Mouse (Mus musculus): ENCODE results near the gene Pde4dip.

Gene Pde4dip

GRCm38 (mm10) chr3:97844163-97844820 is 44.2 kb downstream of the Pde4dip start:
- DNase-seq (ENCODE audit: low spot score in 2 of 2) = no peak

GRCm38 (mm10) chr3:97842641-97843040 is 45.9 kb downstream of the Pde4dip start:
- no peak for DNase-seq (ENCODE audit: low spot score in 2 of 2)

GRCm38 (mm10) chr3:97840439-97840838 is 48.1 kb downstream of the Pde4dip start:
- DNase-seq (ENCODE audit: low spot score in 2 of 2) = no peak

GRCm38 (mm10) chr3:97835888-97836287 is 52.6 kb downstream of the Pde4dip start:
- no peak for DNase-seq (ENCODE audit: low spot score in 2 of 2)

GRCm38 (mm10) chr3:97834625-97835024 is 53.9 kb downstream of the Pde4dip start:
- DNase-seq (ENCODE audit: low spot score in 2 of 2) = no peak

GRCm38 (mm10) chr3:97831564-97832320 is 56.8 kb downstream of the Pde4dip start:
- DNase-seq (ENCODE audit: low spot score in 2 of 2) = no peak

GRCm38 (mm10) chr3:97830622-97831021 is 57.9 kb downstream of the Pde4dip start:
- no peak for DNase-seq (ENCODE audit: low spot score in 2 of 2)

GRCm38 (mm10) chr3:97830122-97830521 is 58.4 kb downstream of the Pde4dip start:
- no peak for DNase-seq (ENCODE audit: low spot score in 2 of 2)

GRCm38 (mm10) chr3:97828286-97828685 is 60.2 kb downstream of the Pde4dip start:
- DNase-seq (ENCODE audit: low spot score in 2 of 2) = no peak

GRCm38 (mm10) chr3:97825246-97825645 is 63.3 kb downstream of the Pde4dip start:
- no peak for DNase-seq (ENCODE audit: low spot score in 2 of 2)

GRCm38 (mm10) chr3:97824744-97825143 is 63.8 kb downstream of the Pde4dip start:
- no peak for DNase-seq (ENCODE audit: low spot score in 2 of 2)

GRCm38 (mm10) chr3:97824011-97824711 is 64.3 kb downstream of the Pde4dip start:
- peak; percentile 27 to 66 for DNase-seq (ENCODE audit: low spot score in 2 of 2)

- DNase-seq (ENCODE audit: low spot score in 2 of 2) = no peak
These were observed 65.1 kb downstream of the Pde4dip start for GRCm38 (mm10) chr3:97823438-97823837.

- DNase-seq (ENCODE audit: low spot score in 2 of 2) = no peak
These were observed 69.5 kb downstream of the Pde4dip start for GRCm38 (mm10) chr3:97819050-97819449.

GRCm38 (mm10) chr3:97818383-97818982 is 70.0 kb downstream of the Pde4dip start:
- DNase-seq (ENCODE audit: low spot score in 2 of 2) = no peak

- DNase-seq (ENCODE audit: low spot score in 2 of 2) = no peak
These were observed 76.7 kb downstream of the Pde4dip start for GRCm38 (mm10) chr3:97811651-97812399.

- no peak for DNase-seq (ENCODE audit: low spot score in 2 of 2)
These were observed 77.3 kb downstream of the Pde4dip start for GRCm38 (mm10) chr3:97811158-97811557.

- DNase-seq (ENCODE audit: low spot score in 2 of 2) = no peak
These were observed 78.2 kb downstream of the Pde4dip start for GRCm38 (mm10) chr3:97810334-97810733.

GRCm38 (mm10) chr3:97805559-97805958 is 82.9 kb downstream of the Pde4dip start:
- DNase-seq (ENCODE audit: low spot score in 2 of 2) = no peak

- DNase-seq (ENCODE audit: low spot score in 2 of 2) = no peak
These were observed 84.8 kb downstream of the Pde4dip start for GRCm38 (mm10) chr3:97803675-97804074.

GRCm38 (mm10) chr3:97802927-97803326 is 85.6 kb downstream of the Pde4dip start:
- DNase-seq (ENCODE audit: low spot score in 2 of 2) = no peak

- no peak for DNase-seq (ENCODE audit: low spot score in 2 of 2)
These were observed 86.2 kb downstream of the Pde4dip start for GRCm38 (mm10) chr3:97802297-97802696.
